Mouse (Mus musculus): ENCODE data around the gene Hpcal1.

DNA sequence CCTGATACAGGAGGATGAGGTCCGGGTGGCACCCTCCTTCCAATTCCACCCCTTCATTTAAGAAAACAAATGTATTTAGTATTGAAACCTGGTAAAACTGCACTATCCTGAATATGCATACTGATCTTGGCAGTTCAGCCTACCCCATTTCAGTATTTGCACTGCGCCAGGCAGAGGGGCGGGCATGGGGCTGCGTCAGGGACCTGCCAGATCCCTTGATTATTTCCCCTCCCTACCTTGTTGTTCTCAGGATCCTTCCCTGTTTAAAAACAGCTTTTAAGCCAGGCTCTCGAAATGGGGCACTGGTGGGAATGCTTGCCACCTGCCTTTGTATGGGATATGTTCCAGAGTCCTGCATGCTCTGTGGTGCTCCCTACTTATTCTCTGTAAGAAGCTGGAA is 1.7 kb downstream of the Hpcal1 start:
- TF ChIP-seq EP300 (IDR thresholded peaks at IDR 0.05; ENCODE audit: insufficient read depth, low read depth, low read length) = no peak
- no peak for TF ChIP-seq CTCF (IDR thresholded peaks at IDR 0.05; ENCODE audit: low read depth, low read length)
- TF ChIP-seq POLR2A (IDR thresholded peaks at IDR 0.05; ENCODE audit: insufficient read depth, low read length) = no peak
